Mouse (Mus musculus) midbrain, embryonic 12.5 days (tissue): ENCODE results near the gene Zmynd8. TPM values are rescaled to one million over a fixed set of nuclear protein-coding genes. Genes with fewer than 3 reads are reported as not detected.

Experiments
- ATAC-seq: fragments of 200-750 bp; cut with Nextera tagmentation; 2 replicates; pipeline ENCODE4 v1.8.0; 2017; ENCODE audit warnings: low read depth, moderate TSS enrichment, moderate library complexity; ENCODE audit not compliant: low FRiP score
- H3K27ac ChIP-seq: fragments of 300-500 bp; sonication (generic); replicated peaks from 2 replicates; pipeline ENCODE4 v1.5.1; 2016; ENCODE audit warnings: mild to moderate bottlenecking
- H3K27me3 ChIP-seq: fragments of 300-500 bp; sonication (generic); 2 replicates; pipeline ENCODE4 v1.6.1; 2016; ENCODE audit warnings: mild to moderate bottlenecking
- H3K36me3 ChIP-seq: fragments of 300-500 bp; sonication (generic); 2 replicates; pipeline ENCODE4 v1.6.1; 2016
- H3K4me1 ChIP-seq: fragments of 300-500 bp; sonication (generic); 2 replicates; pipeline ENCODE4 v1.6.1; 2016
- H3K4me2 ChIP-seq: fragments of 300-500 bp; sonication (generic); replicated peaks from 2 replicates; pipeline ENCODE4 v1.6.1; 2016; ENCODE audit warnings: mild to moderate bottlenecking, moderate library complexity
- H3K4me3 ChIP-seq: fragments of 300-500 bp; sonication (generic); 2 replicates; pipeline ENCODE4 v1.5.1; 2016; ENCODE audit warnings: mild to moderate bottlenecking
- H3K9ac ChIP-seq: fragments of 300-500 bp; sonication (generic); replicated peaks from 2 replicates; pipeline ENCODE4 v1.6.1; 2016; ENCODE audit warnings: mild to moderate bottlenecking, moderate library complexity
- H3K9me3 ChIP-seq: fragments of 300-500 bp; sonication (generic); 2 replicates; pipeline ENCODE4 v1.6.1; 2016; ENCODE audit warnings: mild to moderate bottlenecking
- WGBS: fragments of 180-500 bp; shearing (Covaris S2); methylation state at CpG from one replicate; pipeline ENCODE4 v1.1.7; 2016; 5-methylcytosine and 5-hydroxymethylcytosine counted together
- polyA plus RNA-seq: library from polyadenylated mRNA; unstranded; fragments of >200 nt; fragmentation: Nextera tagmentation; extraction: Ambion mirVana; gene quantifications from 2 replicates; pipeline ENCODE4 v1.2.1, GENCODE M21; 2016

Zmynd8 gene
- polyA plus RNA-seq, 1 experiment from 2014 or later = 71.2 TPM

- WGBS = 33% methylated on average over 8 of the region's 8 CpGs
- H3K36me3 ChIP-seq = peaks cover 21% of the 10 kb centered on the region
- no peak for ATAC-seq
- H3K27me3 ChIP-seq = no peaks in the 10 kb centered on the region
- H3K9me3 ChIP-seq = no peaks in the 10 kb centered on the region
- peak overlapping the region; percentile 61 for H3K4me2 ChIP-seq
- no peak overlapping the region for H3K4me3 ChIP-seq
- H3K27ac ChIP-seq = peak overlapping the region; percentile 94
- peaks cover 81% of the 10 kb centered on the region for H3K4me1 ChIP-seq
- H3K9ac ChIP-seq = peak overlapping the region; percentile 24
Observed at GRCm38 (mm10) chr2:165876201-165876918, 22.5 kb downstream of the Zmynd8 start.

- Histone ChIP-seq H3K36me3 (peaks cover 28% of the 10 kb centered on the region), H3K9ac (peak overlapping the region; percentile 53), H3K9me3 (no peaks in the 10 kb centered on the region), H3K27ac (peak overlapping the region; percentile 94), H3K4me3 (peak overlapping the region; percentile 7), H3K4me2 (peak overlapping the region; percentile 61), H3K4me1 (peaks cover 75% of the 10 kb centered on the region), H3K27me3 (no peaks in the 10 kb centered on the region)
- 30% methylated on average over 13 of the region's 13 CpGs for WGBS
- ATAC-seq = no peak
Observed at GRCm38 (mm10) chr2:165875406-165875955, 23.3 kb downstream of the Zmynd8 start.

DNA sequence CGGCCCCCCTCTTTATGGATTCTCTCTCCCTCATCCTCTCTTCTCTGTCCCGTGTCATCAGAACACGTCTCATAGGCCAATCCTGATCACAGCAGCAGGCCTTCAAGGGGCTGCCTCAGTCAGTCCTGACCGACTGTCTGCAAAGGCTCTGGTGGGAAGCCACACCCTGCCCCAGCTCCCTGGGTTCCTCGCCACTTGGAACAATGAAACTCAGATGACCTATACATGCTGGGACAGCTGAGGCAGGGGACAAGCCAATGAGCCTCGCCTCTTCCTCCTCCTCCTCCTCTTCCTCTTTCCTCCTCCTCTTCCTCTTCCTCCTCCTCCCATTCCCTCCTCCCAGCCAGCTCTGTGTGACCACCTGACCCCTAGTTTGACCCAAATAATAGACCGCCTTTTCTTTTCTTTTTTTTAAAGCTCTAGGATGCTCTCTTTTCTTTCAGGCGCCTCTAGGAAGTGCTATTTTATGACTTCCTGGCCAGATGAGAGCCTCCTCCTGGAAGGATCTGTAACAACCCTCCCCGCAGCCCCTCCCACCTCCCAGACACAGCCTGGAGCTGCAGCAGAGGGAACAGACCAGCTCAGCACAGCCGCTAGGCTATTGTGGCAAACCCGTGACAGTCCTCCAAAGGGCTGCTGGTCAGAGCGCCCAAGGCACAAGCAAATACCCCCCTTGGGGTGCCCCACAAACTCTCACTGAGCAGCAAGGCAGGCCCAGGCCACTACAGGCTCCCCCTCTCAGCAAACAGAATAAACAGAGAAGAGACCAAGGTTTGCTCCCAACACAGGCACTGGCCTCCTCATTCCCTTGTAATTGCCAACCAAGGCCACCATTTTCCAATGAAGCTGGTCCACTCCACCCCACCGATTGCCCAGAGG lies 24.1 kb downstream of the Zmynd8 start:
- Histone ChIP-seq H3K4me1 (peaks cover 74% of the 10 kb centered on the region), H3K27ac (peak overlapping the region; percentile 94), H3K4me3 (peak overlapping the region; percentile 7), H3K9ac (peak overlapping the region; percentile 53), H3K27me3 (no peaks in the 10 kb centered on the region), H3K36me3 (peaks cover 28% of the 10 kb centered on the region), H3K9me3 (no peaks in the 10 kb centered on the region), H3K4me2 (peak overlapping the region; percentile 61)
- peak; percentile 81 for ATAC-seq
- WGBS = 30% methylated on average over 13 of the region's 13 CpGs

DNA sequence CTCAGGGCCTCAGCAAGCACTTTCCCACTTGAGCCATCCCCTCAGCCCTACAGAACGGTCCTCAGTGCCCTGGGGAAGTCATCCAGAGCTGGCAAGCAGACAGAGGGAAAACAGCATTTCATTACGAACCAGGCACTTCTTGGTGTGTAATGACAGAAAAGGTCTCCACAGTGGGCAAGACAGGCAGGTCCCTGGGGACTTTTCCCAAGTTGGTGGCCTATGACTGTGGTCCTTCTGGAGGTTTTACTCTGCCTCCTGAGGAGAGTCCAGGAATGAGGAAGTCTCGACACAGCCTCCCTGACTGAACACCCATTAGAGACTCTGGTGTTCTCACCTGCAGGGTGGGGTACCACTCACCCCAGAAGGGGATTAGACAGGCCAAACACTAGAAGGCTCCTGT lies 25.0 kb downstream of the Zmynd8 start:
- H3K9ac ChIP-seq = no peak overlapping the region
- H3K27me3 ChIP-seq = no peaks in the 10 kb centered on the region
- peaks cover 28% of the 10 kb centered on the region for H3K36me3 ChIP-seq
- no peaks in the 10 kb centered on the region for H3K9me3 ChIP-seq
- H3K4me2 ChIP-seq = no peak overlapping the region
- no peak for ATAC-seq
- peak overlapping the region; percentile 94 for H3K27ac ChIP-seq
- no peak overlapping the region for H3K4me3 ChIP-seq
- WGBS = 79% methylated on average over 3 of the region's 3 CpGs
- peaks cover 73% of the 10 kb centered on the region for H3K4me1 ChIP-seq

DNA sequence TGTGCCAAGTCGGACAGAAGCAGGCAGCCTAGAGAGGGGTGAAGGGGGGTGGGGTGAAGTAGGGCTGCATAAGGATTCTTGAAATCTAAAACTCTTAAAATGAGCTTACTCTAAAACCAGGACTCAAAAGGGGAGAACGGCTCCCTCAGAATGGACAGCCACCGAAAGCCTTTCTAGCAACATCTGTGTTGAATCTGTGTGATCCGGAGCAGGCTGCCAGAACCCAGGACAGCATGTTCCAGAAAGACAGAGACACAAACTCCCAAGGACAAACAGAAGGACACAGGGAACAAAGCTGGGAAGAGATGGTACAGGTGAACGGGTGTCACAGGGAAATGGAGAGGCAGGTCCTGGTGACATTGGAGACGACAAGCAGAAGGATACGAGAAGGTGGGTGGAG lies 25.6 kb downstream of the Zmynd8 start:
- Histone ChIP-seq H3K9me3 (no peaks in the 10 kb centered on the region), H3K27ac (peak overlapping the region; percentile 94; the same call in 1 of the 2 replicates), H3K27me3 (no peaks in the 10 kb centered on the region), H3K4me3 (no peak overlapping the region), H3K4me2 (no peak overlapping the region), H3K4me1 (peaks cover 73% of the 10 kb centered on the region), H3K36me3 (peaks cover 28% of the 10 kb centered on the region), H3K9ac (no peak overlapping the region)
- WGBS = 81% methylated on average over 7 of the region's 7 CpGs
- ATAC-seq = no peak

DNA sequence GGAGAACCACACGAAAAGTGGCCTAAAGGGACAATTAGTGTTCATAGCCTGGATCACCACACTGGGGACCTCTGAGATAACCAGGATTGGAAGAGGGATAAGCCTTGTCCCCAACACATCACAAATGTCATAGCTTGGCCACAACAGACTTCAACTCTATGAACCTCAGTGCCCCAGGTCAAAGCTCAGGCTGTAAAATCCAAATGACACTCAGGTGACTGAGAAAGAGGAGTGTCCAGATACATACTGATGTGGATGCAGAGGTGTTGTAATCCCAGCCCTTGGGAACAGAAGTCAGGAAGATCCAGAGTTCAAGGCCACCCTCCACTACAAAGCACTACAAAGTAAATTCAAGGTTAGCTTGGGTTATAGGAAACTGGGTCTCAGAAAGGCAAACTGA lies 29.6 kb downstream of the Zmynd8 start:
- H3K36me3 ChIP-seq = peaks cover 28% of the 10 kb centered on the region
- 95% methylated on average over 1 of the region's 1 CpGs for WGBS
- H3K4me3 ChIP-seq = no peak overlapping the region
- H3K27me3 ChIP-seq = no peaks in the 10 kb centered on the region
- H3K27ac ChIP-seq = 0 out of 2 replicates have a peak overlapping the region, but pooled peaks have one; percentile 86
- H3K4me2 ChIP-seq = no peak overlapping the region
- H3K9ac ChIP-seq = no peak overlapping the region
- peaks cover 58% of the 10 kb centered on the region for H3K4me1 ChIP-seq
- H3K9me3 ChIP-seq = no peaks in the 10 kb centered on the region
- no peak for ATAC-seq

DNA sequence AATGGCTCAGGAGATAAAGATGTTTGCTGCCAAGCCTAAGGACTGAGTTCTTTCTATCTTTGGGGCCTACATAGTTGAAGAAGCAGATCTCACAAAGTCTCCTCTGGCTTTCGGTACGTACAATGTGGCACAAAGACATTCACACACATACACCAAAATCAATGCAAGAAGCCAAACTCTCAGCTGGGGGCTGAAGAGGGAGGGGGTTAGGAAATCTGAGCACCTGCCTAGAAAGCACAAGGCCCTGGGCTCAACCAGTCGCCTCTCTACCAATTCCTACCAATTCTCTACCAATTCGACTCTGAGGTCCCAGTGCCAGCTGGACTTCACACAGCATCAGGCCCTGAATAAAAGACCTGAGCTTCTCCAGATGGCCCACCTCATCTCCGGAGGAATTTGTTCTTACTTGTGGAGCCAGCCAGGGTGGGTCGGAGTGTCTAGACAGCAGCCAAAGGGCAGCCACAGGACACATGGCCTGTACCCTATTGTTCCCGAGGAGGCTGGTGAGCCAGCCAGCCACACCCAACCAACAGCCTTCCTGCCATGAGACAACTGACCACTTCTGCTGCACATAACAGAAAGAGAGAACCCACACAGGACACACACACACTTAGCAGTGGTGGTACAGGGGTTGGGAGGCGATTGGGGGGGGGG lies 30.2 kb downstream of the Zmynd8 start:
- WGBS = 68% methylated on average over 8 of the region's 8 CpGs
- H3K9me3 ChIP-seq = no peaks in the 10 kb centered on the region
- no peak overlapping the region for H3K4me2 ChIP-seq
- H3K4me1 ChIP-seq = peaks cover 58% of the 10 kb centered on the region
- peaks cover 22% of the 10 kb centered on the region for H3K36me3 ChIP-seq
- ATAC-seq = peak; percentile 54; the same call in 1 of the 2 replicates
- H3K27me3 ChIP-seq = no peaks in the 10 kb centered on the region
- peak overlapping the region; percentile 86 for H3K27ac ChIP-seq
- H3K9ac ChIP-seq = no peak overlapping the region
- no peak overlapping the region for H3K4me3 ChIP-seq

GRCm38 (mm10) chr2:165867549-165867948 lies 31.3 kb downstream of the Zmynd8 start:
- Histone ChIP-seq H3K27ac (peak overlapping the region; percentile 86), H3K9ac (peak overlapping the region; percentile 21; the same call in 1 of the 2 replicates), H3K9me3 (no peaks in the 10 kb centered on the region), H3K36me3 (peaks cover 11% of the 10 kb centered on the region; the same call in 1 of the 2 replicates), H3K4me2 (no peak overlapping the region), H3K27me3 (no peaks in the 10 kb centered on the region), H3K4me1 (peaks cover 62% of the 10 kb centered on the region), H3K4me3 (no peak overlapping the region)
- 81% methylated on average over 9 of the region's 9 CpGs for WGBS
- ATAC-seq = no peak

GRCm38 (mm10) chr2:165866951-165867387 lies 31.8 kb downstream of the Zmynd8 start:
- H3K9ac ChIP-seq = peak overlapping the region; percentile 21; the same call in 1 of the 2 replicates

DNA sequence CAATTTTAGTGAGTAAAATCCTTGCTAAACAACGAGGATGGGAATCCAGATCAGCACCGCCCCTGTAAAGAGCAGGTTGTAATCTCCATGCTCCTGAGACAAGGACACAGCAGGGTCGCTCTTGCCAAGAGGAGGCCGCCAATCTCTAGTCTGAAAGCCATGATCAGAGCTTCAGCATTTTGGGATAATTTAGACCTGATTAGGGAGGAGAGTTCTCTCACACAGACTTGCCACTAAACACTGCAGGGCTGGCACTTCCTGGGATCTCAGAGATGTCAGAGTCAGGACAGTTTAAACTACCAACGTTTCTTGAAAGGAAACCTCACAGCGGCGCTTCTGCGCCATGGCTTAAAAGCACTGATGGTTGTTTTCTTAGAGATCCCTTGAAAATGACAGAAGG lies 32.4 kb downstream of the Zmynd8 start:
- Histone ChIP-seq H3K36me3 (peaks cover 18% of the 10 kb centered on the region; the same call in 1 of the 2 replicates), H3K9ac (peak overlapping the region; percentile 34), H3K27me3 (no peaks in the 10 kb centered on the region), H3K4me2 (peak overlapping the region; percentile 27; the same call in 1 of the 2 replicates), H3K4me1 (peaks cover 66% of the 10 kb centered on the region), H3K9me3 (no peaks in the 10 kb centered on the region), H3K4me3 (no peak overlapping the region), H3K27ac (peak overlapping the region; percentile 86)
- 29% methylated on average over 8 of the region's 8 CpGs for WGBS
- ATAC-seq = no peak

More at GRCm38 (mm10) chr2:165866951-165867387, 31.8 kb downstream of the Zmynd8 start:
- H3K27me3 ChIP-seq = no peaks in the 10 kb centered on the region
- H3K9me3 ChIP-seq = no peaks in the 10 kb centered on the region
- ATAC-seq = 0 out of 2 replicates have a peak, but pooled peaks have one; percentile 27
- H3K4me1 ChIP-seq = peaks cover 66% of the 10 kb centered on the region
- H3K4me3 ChIP-seq = no peak overlapping the region
- peaks cover 12% of the 10 kb centered on the region; the same call in 1 of the 2 replicates for H3K36me3 ChIP-seq
- peak overlapping the region; percentile 27 for H3K4me2 ChIP-seq
- peak overlapping the region; percentile 86 for H3K27ac ChIP-seq
- WGBS = 37% methylated on average over 12 of the region's 12 CpGs

DNA sequence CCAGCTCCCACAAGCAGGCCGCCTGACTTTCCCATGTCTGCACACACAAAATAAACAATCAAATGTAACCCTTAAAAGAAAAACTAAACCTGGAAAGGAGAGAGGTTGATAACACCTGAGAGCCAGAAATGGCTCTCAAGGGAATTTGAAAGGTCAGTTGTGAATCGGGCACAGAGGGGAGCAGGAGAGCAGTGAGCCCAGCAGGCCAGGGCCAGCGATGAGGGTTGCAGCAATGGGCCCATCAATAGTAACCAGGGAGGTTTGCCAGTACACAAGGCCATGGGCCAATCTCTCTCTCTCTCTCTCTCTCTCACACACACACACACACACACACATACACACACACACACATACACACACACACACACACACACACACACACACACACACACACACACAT lies 34.0 kb downstream of the Zmynd8 start:
- WGBS = 79% methylated on average over 3 of the region's 3 CpGs
- H3K36me3 ChIP-seq = peaks cover 15% of the 10 kb centered on the region; the same call in 1 of the 2 replicates

More for the DNA sequence above, 34.0 kb downstream of the Zmynd8 start:
- H3K4me2 ChIP-seq = no peak overlapping the region
- no peaks in the 10 kb centered on the region for H3K27me3 ChIP-seq
- no peak for ATAC-seq
- no peaks in the 10 kb centered on the region for H3K9me3 ChIP-seq
- H3K27ac ChIP-seq = 0 out of 2 replicates have a peak overlapping the region, but pooled peaks have one; percentile 17
- peaks cover 65% of the 10 kb centered on the region for H3K4me1 ChIP-seq
- no peak overlapping the region for H3K9ac ChIP-seq
- H3K4me3 ChIP-seq = no peak overlapping the region
